13 mouse cellular contexts compared by ENCODE assay signal in the genomic region with DNA sequence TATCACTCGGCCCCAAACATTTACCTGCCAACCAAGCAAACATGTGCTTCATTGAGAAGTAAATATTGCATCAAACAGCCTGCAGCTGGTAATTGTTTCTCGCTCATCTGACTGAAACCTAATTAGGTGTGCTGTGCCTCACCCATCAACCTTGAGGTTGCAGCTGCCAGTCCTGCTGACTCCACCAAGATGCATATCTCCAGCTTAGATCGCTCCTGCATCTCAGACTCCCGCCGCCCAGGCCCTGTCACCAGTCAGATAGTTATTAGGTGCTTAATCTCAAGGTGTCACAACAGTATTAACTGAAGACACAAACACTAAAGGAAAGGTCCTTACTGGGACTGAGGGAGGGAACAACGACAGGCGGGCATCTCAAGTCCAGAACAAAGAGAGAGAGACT.
"Had no signal": no experiment of that assay in that cellular context is flagged by ENCODE, and none has a peak within 500 bp of the region (broad histone marks: within the 10 kb centered on the region; RNA-seq: fewer than 3 reads in every experiment).

No protein-coding gene starts in this region.

- H3K4me3 ChIP-seq: intestine, embryonic 15.5 days; limb, embryonic 15.5 days; megakaryocyte, embryonic 14.5 days; midbrain, embryonic 12.5 days; neural tube, embryonic 13.5 days; stomach, embryonic 15.5 days had no signal

- H3K4me2 ChIP-seq: intestine, embryonic 15.5 days; limb, embryonic 15.5 days; lung, embryonic 14.5 days; midbrain, embryonic 12.5 days; neural tube, embryonic 13.5 days; stomach, embryonic 15.5 days had no signal

- H3K27me3 ChIP-seq: intestine, embryonic 15.5 days; limb, embryonic 15.5 days; megakaryocyte, embryonic 14.5 days; midbrain, embryonic 12.5 days; neural tube, embryonic 13.5 days; stomach, embryonic 15.5 days had no signal

- H3K9ac ChIP-seq: intestine, embryonic 15.5 days; limb, embryonic 15.5 days; lung, embryonic 14.5 days; midbrain, embryonic 12.5 days; neural tube, embryonic 13.5 days; stomach, embryonic 15.5 days had no signal

- ATAC-seq: intestine, embryonic 15.5 days; midbrain, embryonic 16.5 days had no signal

- H3K9me3 ChIP-seq: intestine, embryonic 15.5 days; midbrain, embryonic 12.5 days; stomach, embryonic 15.5 days had no signal

- H3K27ac ChIP-seq: intestine, embryonic 15.5 days; limb, embryonic 15.5 days; macrophage; midbrain, embryonic 12.5 days; neural tube, embryonic 13.5 days; stomach, embryonic 15.5 days had no signal

- H3K4me1 ChIP-seq: intestine, embryonic 15.5 days; limb, embryonic 15.5 days; megakaryocyte, embryonic 14.5 days; midbrain, embryonic 12.5 days; neural tube, embryonic 13.5 days; stomach, embryonic 15.5 days had no signal

- DNase-seq: kidney, adult 18-20 months; kidney, postnatal 25 days; layer of hippocampus, postnatal 36 days; right cerebral cortex, postnatal 14 days had no signal

- H3K36me3 ChIP-seq: intestine, embryonic 15.5 days; limb, embryonic 15.5 days; midbrain, embryonic 12.5 days; neural tube, embryonic 13.5 days; stomach, embryonic 15.5 days had no signal
